Mouse (Mus musculus): ENCODE results near the gene Fcrl6. TPM values are rescaled to one million over a fixed set of nuclear protein-coding genes. Genes with fewer than 3 reads are reported as not detected.

Fcrl6 gene
- polyA plus RNA-seq, 1 experiment from 2014 or later = 0.11 TPM

DNA sequence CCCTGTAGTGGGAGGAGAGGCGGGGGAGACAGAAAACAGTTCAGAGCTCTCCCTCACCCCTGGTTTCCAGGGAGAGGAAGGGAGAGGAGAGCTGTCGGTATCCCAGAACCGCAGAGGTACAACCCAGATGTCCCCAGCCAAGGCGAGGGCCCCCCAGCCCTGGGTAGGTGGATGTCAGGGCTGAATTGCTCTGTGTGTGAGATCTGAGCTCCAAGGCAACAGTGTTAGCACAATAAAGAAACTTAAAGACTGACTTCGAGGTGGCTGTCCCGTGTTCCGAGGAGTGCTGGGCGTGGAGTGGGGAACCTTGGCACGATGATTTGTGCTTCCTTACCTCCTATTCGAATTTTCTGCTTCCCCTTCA, 38.9 kb downstream of the Fcrl6 start:
- no peak for DNase-seq (ENCODE audit: low spot score)
- 6% methylated on average over 10 of the region's 10 CpGs for WGBS
- no peak overlapping the region for H3K27ac ChIP-seq (ENCODE audit: low read depth, low read length)
- no peak for ATAC-seq (replicated peaks; ENCODE audit: low FRiP score)
- no peaks in the 10 kb centered on the region for H3K9me3 ChIP-seq (ENCODE audit: control insufficient read depth, low read length)
- H3K9ac ChIP-seq (ENCODE audit: low read depth, low read length) = no peak overlapping the region
- peak overlapping the region; percentile 56 for H3K4me3 ChIP-seq (ENCODE audit: low read depth, low read length)
- peak overlapping the region; percentile 89 for H3K4me2 ChIP-seq
- no peaks in the 10 kb centered on the region for H3K36me3 ChIP-seq (ENCODE audit: control insufficient read depth, insufficient read depth, low read length)
- peaks cover 56% of the 10 kb centered on the region for H3K27me3 ChIP-seq (replicated peaks; ENCODE audit: control insufficient read depth, insufficient read depth, low read length)
- no peaks in the 10 kb centered on the region for H3K4me1 ChIP-seq (replicated peaks; ENCODE audit: control insufficient read depth, insufficient read depth, low read length)

DNA sequence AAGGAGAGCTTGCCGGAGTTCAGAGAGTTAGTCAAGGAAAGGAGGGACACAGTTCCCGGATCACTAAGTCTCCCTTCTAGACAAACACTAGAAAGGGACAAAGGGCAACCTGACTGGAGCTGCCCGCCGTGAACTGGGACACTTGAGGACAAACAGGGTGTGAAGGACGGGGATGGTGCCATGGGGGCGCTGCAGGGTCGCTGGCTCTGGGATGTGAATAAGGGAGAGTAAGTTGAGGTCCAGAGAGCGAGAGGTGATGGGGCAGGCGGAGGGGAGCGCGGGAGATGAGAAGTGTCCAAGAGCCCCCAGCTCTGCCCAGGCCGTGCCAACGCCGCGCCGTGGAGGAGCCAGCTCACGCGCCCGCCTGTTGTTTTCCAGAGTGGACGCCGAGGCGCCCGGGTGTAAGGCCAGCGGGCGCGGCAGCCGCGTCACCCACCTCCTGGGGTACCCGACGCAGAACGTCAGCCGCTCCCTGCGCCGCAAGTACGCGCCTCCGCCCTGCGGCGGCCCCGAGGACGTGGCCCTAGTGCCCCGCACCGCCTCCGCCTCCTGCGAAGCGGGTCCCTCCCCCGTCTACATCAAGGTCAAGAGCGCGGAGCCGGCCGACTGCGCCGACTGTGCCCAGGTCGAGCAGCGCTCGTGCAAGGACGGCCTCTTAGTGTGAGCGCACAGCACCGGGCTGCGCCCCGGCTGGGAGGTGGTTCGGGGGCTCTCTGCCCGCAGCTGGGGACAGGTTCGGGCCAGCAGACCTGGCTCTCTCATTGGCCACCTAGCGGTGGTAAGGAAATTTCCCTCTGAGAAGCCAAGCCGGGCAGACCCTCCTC, 39.5 kb downstream of the Fcrl6 start:
- H3K4me2 ChIP-seq = peak overlapping the region; percentile 89
- H3K9me3 ChIP-seq (ENCODE audit: control insufficient read depth, low read length) = no peaks in the 10 kb centered on the region
- H3K27me3 ChIP-seq (replicated peaks; ENCODE audit: control insufficient read depth, insufficient read depth, low read length) = peaks cover 56% of the 10 kb centered on the region
- peak; percentile 67 for DNase-seq (ENCODE audit: low spot score)
- WGBS = 1% methylated on average over 63 of the region's 66 CpGs
- H3K4me1 ChIP-seq (replicated peaks; ENCODE audit: control insufficient read depth, insufficient read depth, low read length) = no peaks in the 10 kb centered on the region
- no peaks in the 10 kb centered on the region for H3K36me3 ChIP-seq (ENCODE audit: control insufficient read depth, insufficient read depth, low read length)
- peak overlapping the region; percentile 56 for H3K4me3 ChIP-seq (ENCODE audit: low read depth, low read length)
- peak; percentile 63 for ATAC-seq (replicated peaks; ENCODE audit: low FRiP score)
- no peak overlapping the region for H3K9ac ChIP-seq (ENCODE audit: low read depth, low read length)
- no peak overlapping the region for H3K27ac ChIP-seq (ENCODE audit: low read depth, low read length)

- H3K27ac ChIP-seq (ENCODE audit: low read depth, low read length) = no peak within 1 kb of the TSS
- DNase-seq (ENCODE audit: low spot score) = no peak
- WGBS = 71% methylated on average over 11 of the region's 11 CpGs
- H3K4me1 ChIP-seq (replicated peaks; ENCODE audit: control insufficient read depth, insufficient read depth, low read length) = no peaks in the 10 kb centered on the region
- H3K36me3 ChIP-seq (ENCODE audit: control insufficient read depth, insufficient read depth, low read length) = no peaks in the 10 kb centered on the region
- no peaks in the 10 kb centered on the region for H3K9me3 ChIP-seq (ENCODE audit: control insufficient read depth, low read length)
- no peak within 1 kb of the TSS for H3K4me2 ChIP-seq
- no peak within 1 kb of the TSS for H3K9ac ChIP-seq (ENCODE audit: low read depth, low read length)
- H3K27me3 ChIP-seq (replicated peaks; ENCODE audit: control insufficient read depth, insufficient read depth, low read length) = peaks cover 25% of the 10 kb centered on the region
- no peak within 1 kb of the TSS for H3K4me3 ChIP-seq (ENCODE audit: low read depth, low read length)
- no peak; the same call in 1 of the 2 replicates for ATAC-seq (replicated peaks; ENCODE audit: low FRiP score)
Observed at GRCm38 (mm10) chr1:172555638-172556037, 46.7 kb downstream of the Fcrl6 start, which contains the start of gene Vsig8. Gene Vsig8 (plus strand): TSS chr1:172555938.

GRCm38 (mm10) chr1:172552623-172553022, 49.7 kb downstream of the Fcrl6 start:
- Histone ChIP-seq H3K27ac (ENCODE audit: low read depth, low read length) (no peak overlapping the region), H3K27me3 (replicated peaks; ENCODE audit: control insufficient read depth, insufficient read depth, low read length) (peaks cover 14% of the 10 kb centered on the region), H3K4me1 (replicated peaks; ENCODE audit: control insufficient read depth, insufficient read depth, low read length) (0 out of 2 replicates have a peak, but pooled peaks cover 6% of the 10 kb centered on the region), H3K4me2 (no peak overlapping the region), H3K36me3 (ENCODE audit: control insufficient read depth, insufficient read depth, low read length) (no peaks in the 10 kb centered on the region), H3K4me3 (ENCODE audit: low read depth, low read length) (no peak overlapping the region), H3K9me3 (ENCODE audit: control insufficient read depth, low read length) (no peaks in the 10 kb centered on the region), H3K9ac (ENCODE audit: low read depth, low read length) (no peak overlapping the region)
- DNase-seq (ENCODE audit: low spot score) (no peak), ATAC-seq (replicated peaks; ENCODE audit: low FRiP score) (no peak)
- WGBS = 54% methylated on average over 1 of the region's 1 CpGs

DNA sequence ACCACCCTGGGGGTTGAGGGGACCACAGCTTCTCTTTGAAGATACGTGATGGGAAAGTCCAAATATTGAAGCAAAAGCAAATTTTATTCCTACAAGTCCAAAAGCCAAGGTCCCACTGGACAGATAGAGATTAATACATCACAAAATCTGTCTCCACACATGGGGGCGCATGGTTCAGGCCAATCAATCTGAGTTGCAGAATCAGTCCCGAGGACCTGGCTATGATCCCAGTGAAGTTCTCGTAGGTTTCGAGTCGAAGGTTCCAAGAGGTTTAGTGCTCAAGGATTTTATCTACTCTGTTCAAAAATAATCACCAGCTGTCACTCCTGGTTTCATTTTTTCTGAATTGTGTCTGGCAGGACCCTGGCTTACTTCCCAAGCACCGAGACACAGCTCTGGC, 51.3 kb downstream of the Fcrl6 start:
- DNase-seq (ENCODE audit: low spot score) = no peak
- peak overlapping the region; percentile 64 for H3K4me2 ChIP-seq
- H3K4me3 ChIP-seq (ENCODE audit: low read depth, low read length) = no peak overlapping the region
- H3K36me3 ChIP-seq (ENCODE audit: control insufficient read depth, insufficient read depth, low read length) = no peaks in the 10 kb centered on the region
- H3K9ac ChIP-seq (ENCODE audit: low read depth, low read length) = no peak overlapping the region
- peaks cover 6% of the 10 kb centered on the region; the same call in 1 of the 2 replicates for H3K27me3 ChIP-seq (replicated peaks; ENCODE audit: control insufficient read depth, insufficient read depth, low read length)
- H3K4me1 ChIP-seq (replicated peaks; ENCODE audit: control insufficient read depth, insufficient read depth, low read length) = 0 out of 2 replicates have a peak, but pooled peaks cover 6% of the 10 kb centered on the region
- no peak overlapping the region for H3K27ac ChIP-seq (ENCODE audit: low read depth, low read length)
- WGBS = 51% methylated on average over 7 of the region's 7 CpGs
- no peak for ATAC-seq (replicated peaks; ENCODE audit: low FRiP score)
- H3K9me3 ChIP-seq (ENCODE audit: control insufficient read depth, low read length) = no peaks in the 10 kb centered on the region

DNA sequence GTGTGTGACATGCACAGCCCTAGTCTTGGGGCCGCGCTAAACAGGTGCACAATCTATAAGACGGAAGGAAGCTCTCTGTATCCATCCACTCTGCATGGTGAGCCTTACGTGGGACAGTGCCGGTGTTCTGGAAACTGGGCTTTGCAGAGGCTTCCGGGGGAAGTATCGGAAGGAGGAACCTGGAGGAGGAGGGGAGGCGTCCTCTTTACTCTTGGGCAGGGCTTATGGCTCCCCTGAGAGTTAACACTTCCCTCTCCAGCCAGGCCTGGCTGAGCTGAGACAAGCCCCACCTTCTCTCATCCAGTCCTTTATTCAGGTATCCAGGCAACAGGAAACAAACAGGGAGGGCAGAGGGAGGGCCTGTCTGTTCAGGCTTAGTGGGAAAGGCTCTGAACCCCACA, 51.8 kb downstream of the Fcrl6 start:
- Histone ChIP-seq H3K9ac (ENCODE audit: low read depth, low read length) (no peak overlapping the region; the same call in 1 of the 2 replicates), H3K27me3 (replicated peaks; ENCODE audit: control insufficient read depth, insufficient read depth, low read length) (peaks cover 6% of the 10 kb centered on the region; the same call in 1 of the 2 replicates), H3K4me1 (replicated peaks; ENCODE audit: control insufficient read depth, insufficient read depth, low read length) (0 out of 2 replicates have a peak, but pooled peaks cover 6% of the 10 kb centered on the region), H3K4me3 (ENCODE audit: low read depth, low read length) (peak overlapping the region; percentile 41), H3K36me3 (ENCODE audit: control insufficient read depth, insufficient read depth, low read length) (no peaks in the 10 kb centered on the region), H3K9me3 (ENCODE audit: control insufficient read depth, low read length) (no peaks in the 10 kb centered on the region), H3K4me2 (peak overlapping the region; percentile 64), H3K27ac (ENCODE audit: low read depth, low read length) (no peak overlapping the region)
- ATAC-seq (replicated peaks; ENCODE audit: low FRiP score) = peak; percentile 65
- WGBS = 0% methylated on average over 8 of the region's 8 CpGs
- peak; percentile 51 for DNase-seq (ENCODE audit: low spot score)

DNA sequence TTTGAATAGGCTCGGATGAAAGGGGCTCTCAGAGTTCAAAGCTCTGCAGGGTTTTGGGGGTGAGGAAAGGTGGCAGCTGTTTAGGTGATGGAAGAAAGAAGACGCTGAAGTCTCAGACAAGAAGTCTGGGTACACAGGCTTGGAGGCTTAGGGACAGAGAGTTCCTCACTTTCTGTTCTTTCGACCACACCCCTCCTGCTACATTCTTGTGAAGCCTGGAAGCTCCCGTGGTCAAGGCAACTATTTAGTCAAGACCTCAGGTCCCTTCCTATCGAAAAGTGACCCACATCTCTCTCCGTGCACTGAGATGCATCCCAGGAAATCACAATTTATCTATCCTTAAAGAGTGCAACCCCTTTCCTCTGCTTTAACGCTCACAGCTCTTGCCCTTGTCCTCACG, 52.6 kb downstream of the Fcrl6 start:
- H3K9ac ChIP-seq (ENCODE audit: low read depth, low read length) = no peak overlapping the region
- DNase-seq (ENCODE audit: low spot score) = no peak
- no peaks in the 10 kb centered on the region for H3K9me3 ChIP-seq (ENCODE audit: control insufficient read depth, low read length)
- H3K27me3 ChIP-seq (replicated peaks; ENCODE audit: control insufficient read depth, insufficient read depth, low read length) = peaks cover 4% of the 10 kb centered on the region; the same call in 1 of the 2 replicates
- no peak for ATAC-seq (replicated peaks; ENCODE audit: low FRiP score)
- WGBS = 5% methylated on average over 8 of the region's 8 CpGs
- H3K4me3 ChIP-seq (ENCODE audit: low read depth, low read length) = peak overlapping the region; percentile 41
- no peaks in the 10 kb centered on the region for H3K36me3 ChIP-seq (ENCODE audit: control insufficient read depth, insufficient read depth, low read length)
- H3K4me1 ChIP-seq (replicated peaks; ENCODE audit: control insufficient read depth, insufficient read depth, low read length) = 0 out of 2 replicates have a peak, but pooled peaks cover 6% of the 10 kb centered on the region
- H3K4me2 ChIP-seq = peak overlapping the region; percentile 64
- H3K27ac ChIP-seq (ENCODE audit: low read depth, low read length) = no peak overlapping the region

GRCm38 (mm10) chr1:172549314-172549713, 53.0 kb downstream of the Fcrl6 start:
- Histone ChIP-seq H3K4me2 (peak overlapping the region; percentile 64), H3K9me3 (ENCODE audit: control insufficient read depth, low read length) (no peaks in the 10 kb centered on the region), H3K4me1 (replicated peaks; ENCODE audit: control insufficient read depth, insufficient read depth, low read length) (0 out of 2 replicates have a peak, but pooled peaks cover 6% of the 10 kb centered on the region), H3K27ac (ENCODE audit: low read depth, low read length) (no peak overlapping the region), H3K36me3 (ENCODE audit: control insufficient read depth, insufficient read depth, low read length) (no peaks in the 10 kb centered on the region), H3K9ac (ENCODE audit: low read depth, low read length) (no peak overlapping the region), H3K4me3 (ENCODE audit: low read depth, low read length) (no peak overlapping the region), H3K27me3 (replicated peaks; ENCODE audit: control insufficient read depth, insufficient read depth, low read length) (peaks cover 4% of the 10 kb centered on the region; the same call in 1 of the 2 replicates)
- no peak for DNase-seq (ENCODE audit: low spot score)
- ATAC-seq (replicated peaks; ENCODE audit: low FRiP score) = no peak
- 14% methylated on average over 2 of the region's 2 CpGs for WGBS

Measured in liver, embryonic 11.5 days (tissue).